Mouse (Mus musculus) embryo, embryonic 10 days (tissue): Measurements from ENCODE around the gene Ms4a6d.
"Not testable (repeated sequence)": the region's sequence is repeated elsewhere in the genome, so short reads cannot be mapped to it uniquely, and the experiment has no call there.

Source experiments
- DNase-seq: peaks from one replicate; pipeline ENCODE4 v3.0.0-alpha.2; 2015; ENCODE audit warnings: low spot score

The Ms4a6d gene

GRCm38 (mm10) chr19:11554726-11555125, 49.9 kb downstream of the Ms4a6d start:
- no peak for DNase-seq

- DNase-seq: no peak
Measured at GRCm38 (mm10) chr19:11547911-11548310, 56.7 kb downstream of the Ms4a6d start.

GRCm38 (mm10) chr19:11544383-11544782, 60.3 kb downstream of the Ms4a6d start:
- not testable (repeated sequence) for DNase-seq

GRCm38 (mm10) chr19:11540166-11540821, 64.4 kb downstream of the Ms4a6d start:
- not testable (repeated sequence) for DNase-seq

GRCm38 (mm10) chr19:11537336-11537735, 67.3 kb downstream of the Ms4a6d start:
- peak; percentile 54 for DNase-seq
